Mouse (Mus musculus): ENCODE results near the gene Plekhj1.
"Not testable (repeated sequence)": the region's sequence is repeated elsewhere in the genome, so short reads cannot be mapped to it uniquely, and the experiment has no call there.

Gene Plekhj1

DNA sequence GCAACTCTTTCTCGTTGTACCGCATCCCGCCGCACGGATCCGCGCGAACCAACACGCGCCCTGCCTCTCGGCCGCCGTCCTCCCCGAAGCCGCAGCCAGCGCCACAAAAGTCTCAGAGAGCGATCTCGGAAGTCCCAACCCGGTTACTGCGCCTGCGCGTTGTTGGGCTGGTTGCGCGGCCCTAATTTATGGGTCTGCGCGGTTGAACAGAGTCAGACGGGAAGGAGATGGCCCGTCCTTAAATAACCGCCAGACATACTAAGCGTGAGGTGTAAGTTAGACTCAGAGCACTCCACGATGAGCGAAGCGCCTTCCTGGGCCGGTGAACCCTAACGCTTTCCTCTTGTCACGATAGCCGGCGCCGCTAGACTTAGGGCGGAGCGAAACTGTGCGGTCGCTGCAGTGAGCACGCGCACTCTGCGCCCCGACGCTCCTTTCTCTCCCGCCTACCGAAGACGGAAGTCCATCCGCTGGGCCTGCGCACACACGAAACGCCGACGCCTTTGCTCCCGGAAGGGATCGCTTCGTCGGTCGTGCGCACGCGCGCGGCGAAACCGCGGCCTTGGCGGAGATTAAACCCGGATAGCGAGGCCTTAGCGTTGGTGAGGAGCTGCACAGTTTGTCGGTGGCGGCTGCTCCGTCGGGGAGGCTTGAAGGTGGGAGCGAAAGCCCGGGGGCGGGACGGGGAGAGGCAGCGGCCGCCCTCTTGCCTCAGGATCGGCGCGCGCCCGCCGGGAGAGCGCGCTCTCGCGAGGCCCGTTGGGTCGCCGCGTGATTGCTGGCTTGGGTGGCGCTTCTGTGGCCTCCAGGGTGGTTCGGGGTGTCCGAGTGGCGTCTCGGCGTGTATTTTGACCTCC is at the start of gene Plekhj1, which contains the start of gene Sf3a2:
Gene Plekhj1, minus strand, starts transcription at position 477 of the 857 bp plus-strand sequence.
Gene Sf3a2, plus strand, starts transcription at position 49 of the 857 bp plus-strand sequence.
- DNase-seq (ENCODE audit: low spot score) = peak; percentile 99

DNA sequence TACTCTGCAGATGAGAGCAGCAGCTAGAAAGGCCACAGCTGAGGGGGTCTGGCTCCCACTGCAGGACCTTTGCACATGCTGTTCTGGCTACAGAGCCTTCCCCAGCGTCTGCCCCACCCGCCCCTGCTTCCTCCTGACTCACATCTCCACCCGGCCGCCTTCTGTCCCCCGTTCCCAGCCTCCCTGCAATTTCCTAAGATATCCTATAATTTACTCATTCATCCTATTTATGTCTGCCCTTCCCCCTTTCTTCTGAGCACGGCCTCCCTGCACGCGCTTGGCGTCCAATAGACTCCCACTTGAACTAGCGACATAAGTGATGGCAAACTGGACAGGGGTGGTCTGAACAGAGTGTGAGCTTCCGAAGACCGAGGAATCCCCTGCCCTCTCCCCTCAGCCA is 47.3 kb upstream of the Plekhj1 start:
- no peak for DNase-seq (ENCODE audit: low spot score)

DNA sequence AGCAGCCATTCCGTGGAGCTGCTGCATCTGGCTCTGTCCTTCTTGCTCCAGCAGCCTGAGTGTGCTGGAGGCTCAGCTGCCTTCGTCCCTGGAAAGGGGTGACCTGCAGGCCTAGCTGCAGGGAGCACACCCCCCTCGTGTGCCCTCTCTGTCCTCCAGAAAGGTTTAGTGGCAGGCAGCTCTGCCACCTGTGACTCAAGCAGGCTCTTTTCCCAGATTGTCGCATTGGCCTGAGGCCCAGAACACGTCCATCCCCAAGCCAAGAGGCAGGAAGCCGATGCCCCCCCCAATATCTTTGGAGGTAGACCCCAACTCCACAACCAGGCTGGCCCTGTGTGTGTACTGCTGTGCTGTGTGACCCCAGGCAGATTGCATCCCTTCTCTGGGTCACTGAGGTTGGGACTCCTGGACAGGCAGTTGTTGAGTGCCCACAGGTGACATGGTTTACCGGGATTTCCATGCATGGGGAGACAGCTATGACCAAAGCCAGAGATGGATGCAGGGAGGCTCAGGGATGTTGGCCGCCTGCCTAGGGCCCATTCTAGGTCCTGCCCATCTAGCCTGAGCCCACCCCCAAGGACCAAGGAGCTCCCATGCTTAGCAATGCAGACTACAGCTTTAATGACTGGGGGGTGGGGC is 46.7 kb upstream of the Plekhj1 start:
- DNase-seq (ENCODE audit: low spot score) = no peak

DNA sequence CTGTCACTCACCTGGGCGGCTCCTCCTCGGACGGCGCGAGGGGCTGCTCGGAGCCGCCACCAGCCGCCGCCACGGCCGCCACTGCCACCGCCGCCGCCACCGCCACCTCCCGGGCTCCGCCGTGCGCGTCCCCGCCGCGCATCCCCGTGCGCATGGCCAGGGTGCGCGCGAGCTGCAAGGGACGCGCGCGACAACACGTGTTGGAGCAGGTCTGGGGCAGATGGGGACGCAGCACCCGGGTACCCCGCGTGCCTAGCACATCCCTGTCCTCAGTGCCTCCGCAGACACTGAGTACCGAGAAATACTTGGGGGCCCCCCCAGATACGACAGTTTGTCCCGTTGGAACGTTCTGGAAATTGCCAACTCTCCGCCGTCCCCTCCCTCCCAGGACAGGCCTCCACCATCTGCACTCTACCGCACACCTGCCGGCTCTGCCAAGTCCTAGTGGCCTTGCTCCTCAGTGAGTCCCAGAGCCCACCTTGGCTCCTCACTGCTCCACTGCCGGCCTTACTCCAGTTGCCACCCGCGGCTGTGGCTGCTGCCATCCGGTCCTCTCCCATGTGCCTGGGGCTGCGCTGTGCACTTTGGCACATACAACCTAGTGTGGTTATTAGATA is 45.6 kb upstream of the Plekhj1 start, which contains the start of gene Lingo3:
Gene Lingo3, minus strand, starts transcription at position 109 of the 617 bp plus-strand sequence.
- peak; percentile 48 for DNase-seq (ENCODE audit: low spot score)

DNA sequence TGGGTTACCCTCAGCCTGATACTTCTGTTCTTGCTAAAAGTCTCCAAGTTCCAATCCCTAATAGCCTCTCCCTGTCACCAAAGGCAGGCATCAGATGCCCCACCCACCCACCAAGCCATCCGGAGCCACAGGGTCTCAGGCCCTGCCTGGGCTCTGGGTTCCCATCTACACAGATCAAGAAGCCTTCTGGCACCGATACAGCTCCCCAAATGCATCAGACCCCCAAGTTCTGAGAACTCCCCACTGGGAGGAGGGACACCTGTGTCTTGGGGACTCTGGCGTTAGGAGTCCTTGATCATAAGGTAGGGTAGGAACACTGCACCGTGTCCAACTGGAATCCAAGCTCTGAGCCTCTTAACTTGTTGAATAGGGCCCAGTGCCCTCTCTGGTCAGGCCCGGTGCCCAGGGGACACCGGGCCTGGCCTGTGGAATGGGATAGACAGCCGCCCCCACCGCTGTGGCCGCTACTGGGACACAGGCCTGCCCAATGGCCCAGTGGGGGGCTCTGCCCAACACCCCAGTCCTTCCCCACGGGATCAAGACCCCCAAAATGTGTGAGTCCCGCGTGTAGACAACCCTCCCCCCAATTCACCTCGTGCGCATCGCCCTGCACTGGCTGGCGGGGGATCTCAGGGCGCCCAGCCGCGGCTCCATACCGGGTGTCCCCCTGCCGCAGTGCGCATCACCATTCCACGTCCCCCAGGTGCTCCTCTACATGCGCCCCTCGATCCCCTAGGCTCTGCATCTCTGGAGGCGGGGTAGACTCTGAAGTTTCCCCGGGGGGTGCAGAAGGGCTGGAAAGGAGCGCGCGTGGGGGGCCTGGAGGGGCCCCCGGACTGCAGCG is 44.9 kb upstream of the Plekhj1 start:
- DNase-seq (ENCODE audit: low spot score) = no peak

DNA sequence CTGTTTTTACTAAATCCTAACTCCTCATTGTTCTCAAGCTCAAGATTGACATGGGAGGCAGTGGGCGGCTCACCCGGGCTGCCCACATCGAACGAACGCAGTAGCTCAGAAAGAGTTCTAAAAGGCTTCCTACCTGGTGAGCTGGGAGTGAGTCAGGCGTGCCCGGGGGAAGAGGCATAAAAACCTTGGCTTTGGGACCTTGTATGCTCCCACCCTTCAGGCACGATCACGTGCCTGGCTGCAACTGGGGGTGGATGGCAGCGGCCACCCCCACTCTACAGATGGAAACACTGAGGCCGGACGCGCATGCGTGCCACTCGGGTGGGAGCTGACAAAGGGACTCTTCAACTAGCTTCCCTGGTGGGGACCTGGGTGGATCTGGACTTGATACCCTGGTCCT is 43.9 kb upstream of the Plekhj1 start:
- DNase-seq (ENCODE audit: low spot score) = no peak

DNA sequence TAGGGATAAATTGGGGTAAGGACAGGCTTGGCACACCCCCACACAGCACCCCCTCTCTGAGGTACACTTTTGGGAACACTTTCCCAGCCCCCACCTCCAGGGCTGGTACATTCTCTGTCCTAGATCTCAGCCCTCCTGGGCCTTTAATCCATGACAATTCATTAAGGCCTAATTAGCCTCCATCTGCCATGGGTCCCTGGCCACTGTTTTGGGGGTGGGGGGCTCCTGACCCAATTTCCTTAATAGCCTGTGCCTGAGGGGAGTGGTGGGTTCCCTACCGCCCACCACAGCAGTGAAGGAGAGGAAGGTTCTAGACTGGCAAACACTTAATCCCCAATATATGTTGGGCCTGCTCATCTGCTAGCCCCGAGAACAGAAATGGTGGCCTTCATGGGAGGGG is 43.3 kb upstream of the Plekhj1 start:
- no peak for DNase-seq (ENCODE audit: low spot score)

DNA sequence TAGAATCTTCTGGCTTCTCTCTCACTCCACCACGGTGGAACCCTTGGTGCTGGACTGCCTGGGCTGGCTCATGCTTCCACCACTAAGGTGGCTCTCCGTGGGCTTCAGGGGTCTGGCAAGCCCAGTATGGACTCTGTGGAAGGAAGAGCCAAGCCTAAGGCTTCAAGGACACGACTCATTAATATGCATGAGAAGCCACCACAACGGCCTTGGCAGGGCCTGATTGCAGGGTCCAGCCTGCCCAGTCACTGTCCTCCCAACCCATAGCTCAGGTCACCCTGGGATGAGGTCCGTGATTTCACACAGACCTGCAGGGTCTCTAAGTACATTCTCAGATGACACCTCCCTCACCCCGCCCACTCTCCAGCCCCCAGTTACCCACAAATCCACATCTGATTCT is 41.4 kb upstream of the Plekhj1 start:
- no peak for DNase-seq (ENCODE audit: low spot score)

DNA sequence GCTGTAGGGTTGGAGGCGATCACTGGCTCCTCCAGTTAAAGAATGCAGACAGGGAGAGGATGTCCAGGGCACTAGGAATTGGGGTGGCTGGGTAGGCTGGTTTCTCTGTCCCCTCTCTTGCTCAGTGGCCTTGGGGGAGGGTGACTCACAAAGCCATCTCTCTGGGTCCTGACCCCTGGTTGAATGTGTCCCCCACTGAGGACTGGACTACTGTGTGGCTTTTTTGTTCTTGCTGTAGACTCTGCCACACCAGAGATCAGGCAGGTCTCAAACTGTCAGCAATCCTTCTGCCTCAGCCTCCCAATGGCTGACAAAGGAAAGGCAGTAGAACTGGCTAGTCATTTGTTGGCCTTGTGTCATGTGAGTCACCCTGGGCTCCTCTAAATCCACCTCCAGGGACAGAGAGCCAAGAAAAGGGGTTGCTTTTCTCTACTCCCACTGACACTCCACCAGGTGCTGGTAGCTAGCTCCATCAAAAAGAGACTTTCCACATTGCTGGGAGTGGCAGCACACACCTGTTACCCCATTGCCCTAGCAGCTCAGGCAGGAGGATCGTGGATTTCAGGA is 40.0 kb upstream of the Plekhj1 start:
- DNase-seq (ENCODE audit: low spot score) = no peak

DNA sequence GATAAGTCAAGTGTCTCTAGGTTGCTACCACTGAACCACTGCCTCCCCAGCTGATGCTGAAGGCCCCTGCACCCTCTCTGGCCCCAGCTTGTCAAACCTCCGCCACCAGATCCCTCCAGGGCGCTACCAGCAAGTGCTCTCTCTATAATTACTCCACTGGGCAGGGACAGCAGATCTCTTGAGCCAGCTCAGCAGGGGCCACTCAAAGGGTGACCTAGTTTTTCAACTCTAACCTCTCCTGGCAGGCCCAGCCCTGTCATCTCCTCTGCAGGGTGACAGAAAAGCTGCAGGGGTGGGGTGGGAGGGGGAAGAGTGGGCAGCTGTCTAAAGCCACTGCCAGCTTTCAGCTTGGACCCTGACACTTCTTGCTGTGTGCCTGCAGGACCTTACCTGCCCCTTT is 39.4 kb upstream of the Plekhj1 start:
- no peak for DNase-seq (ENCODE audit: low spot score)

DNA sequence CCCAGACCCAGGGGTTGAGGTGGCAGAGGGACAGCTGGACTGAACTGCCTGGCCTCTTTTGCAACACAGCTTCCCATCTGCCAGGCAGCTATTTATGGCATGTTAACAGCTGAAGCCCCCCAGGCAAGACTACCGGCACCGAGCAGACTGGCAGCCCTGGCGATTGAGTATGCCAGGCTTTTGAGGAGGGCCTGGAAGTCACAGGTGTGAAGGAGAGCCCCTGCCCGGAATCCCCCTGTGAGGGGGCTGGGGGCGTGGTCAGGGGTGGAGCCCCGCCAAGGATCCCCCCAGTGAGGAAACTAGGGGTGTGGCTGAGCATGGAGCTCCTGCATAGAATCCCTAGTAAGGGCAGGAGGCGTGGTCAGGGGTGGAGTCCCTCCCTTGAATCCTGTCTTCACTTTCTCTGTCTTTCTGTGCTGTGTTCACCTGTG is 38.5 kb upstream of the Plekhj1 start:
- no peak for DNase-seq (ENCODE audit: low spot score)

DNA sequence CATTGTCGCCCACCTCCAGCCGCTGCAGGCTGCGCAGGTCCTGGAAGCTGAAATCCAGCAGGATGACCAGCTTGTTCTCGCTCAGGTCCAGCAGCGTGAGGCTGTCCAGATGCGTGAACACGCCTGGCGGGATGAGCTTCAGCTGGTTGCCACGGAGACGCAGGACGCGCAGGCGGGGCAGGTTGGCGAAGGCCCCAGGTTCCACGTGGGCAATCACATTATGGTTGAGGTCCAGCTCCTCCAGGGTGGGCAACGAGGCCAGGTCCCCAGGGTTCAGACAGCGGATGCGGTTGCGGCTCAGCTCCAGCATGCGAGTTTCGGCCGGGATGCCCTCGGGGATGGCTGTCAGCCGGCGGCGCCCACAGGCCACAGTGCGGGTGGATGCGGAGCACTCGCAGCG is 37.2 kb upstream of the Plekhj1 start:
- no peak for DNase-seq (ENCODE audit: low spot score)

DNA sequence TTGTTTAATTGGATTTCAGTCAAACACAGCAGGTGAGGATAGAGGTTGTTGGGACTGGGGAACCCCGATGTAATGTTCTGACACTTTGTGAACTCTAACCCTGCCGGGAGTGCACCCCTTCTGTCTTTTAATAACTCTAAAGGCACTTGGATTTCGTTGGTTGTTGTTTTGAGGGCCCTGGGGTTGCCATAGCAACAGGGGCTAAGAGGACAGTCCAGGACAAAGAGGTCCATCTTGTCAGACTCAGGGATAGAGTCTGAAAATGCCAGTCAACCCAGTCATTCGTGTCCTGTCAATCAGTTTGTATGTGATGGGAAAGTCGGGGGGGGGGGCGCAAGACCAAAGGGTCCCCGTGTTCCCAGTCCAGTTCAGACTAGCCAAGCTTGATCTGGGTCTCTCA is 34.4 kb upstream of the Plekhj1 start:
- no peak for DNase-seq (ENCODE audit: low spot score)

DNA sequence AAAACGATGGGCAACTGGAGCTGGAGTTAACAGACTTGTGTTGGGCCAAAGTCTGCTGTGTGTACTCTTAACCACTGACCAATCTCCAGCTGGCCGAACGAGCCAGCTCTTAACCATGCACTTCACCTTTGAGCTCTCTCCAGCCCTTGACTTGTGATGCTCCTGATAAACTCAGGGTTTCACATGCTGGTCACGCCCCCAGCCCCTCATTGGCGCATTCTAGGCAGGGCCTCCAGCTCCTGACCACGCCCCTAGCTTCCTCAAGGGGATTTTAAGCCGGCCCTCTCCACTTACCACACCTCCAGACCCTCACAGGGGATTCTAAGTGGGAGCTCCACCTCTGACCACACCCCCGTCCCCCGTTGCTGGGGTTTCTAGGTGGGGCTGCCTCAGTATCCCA is 32.7 kb upstream of the Plekhj1 start:
- DNase-seq (ENCODE audit: low spot score) = peak; percentile 95

DNA sequence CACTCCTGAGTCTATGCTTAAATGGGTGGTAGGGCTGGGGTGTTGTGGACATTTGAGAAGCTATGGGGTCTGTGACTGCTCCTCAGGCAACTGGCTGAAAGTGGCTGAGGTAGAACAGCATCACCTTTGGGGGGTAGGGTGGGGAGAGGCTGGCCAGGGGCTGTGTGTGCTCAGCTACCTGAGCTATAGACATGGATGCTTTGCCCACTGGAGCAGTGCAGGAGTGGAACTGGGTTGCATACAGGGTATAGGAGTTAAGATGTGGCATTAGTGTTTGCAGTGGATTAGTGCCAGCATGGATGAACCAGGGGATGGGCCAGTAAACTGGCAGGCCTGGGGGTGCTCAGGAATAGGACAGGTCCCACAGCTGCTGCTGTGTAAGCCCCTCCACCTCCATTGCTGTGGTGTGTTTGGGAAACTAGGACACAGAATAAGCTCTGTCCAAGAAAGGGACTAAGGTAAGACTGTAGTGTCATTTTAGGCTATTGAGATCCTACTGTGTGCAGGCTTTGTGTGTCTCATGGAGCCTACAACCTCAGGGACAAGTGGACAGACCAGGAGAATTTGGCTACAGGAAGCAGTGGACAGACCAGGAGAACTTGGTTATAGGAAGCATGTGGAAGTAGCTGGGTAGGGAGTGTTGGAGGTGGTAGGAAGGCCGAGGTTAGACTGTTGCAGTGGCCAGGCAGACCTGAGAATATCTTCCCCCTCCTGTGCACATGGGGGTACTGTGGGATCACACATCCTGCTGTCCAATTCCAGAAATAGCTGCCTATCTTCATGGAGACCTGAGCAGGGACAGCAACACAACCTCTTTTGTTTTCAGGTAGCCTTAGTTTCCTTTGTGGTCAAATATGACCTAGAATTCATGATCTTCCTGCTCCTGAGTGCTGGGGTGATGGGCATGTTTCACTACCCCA is 31.2 kb upstream of the Plekhj1 start:
- no peak for DNase-seq (ENCODE audit: low spot score)

DNA sequence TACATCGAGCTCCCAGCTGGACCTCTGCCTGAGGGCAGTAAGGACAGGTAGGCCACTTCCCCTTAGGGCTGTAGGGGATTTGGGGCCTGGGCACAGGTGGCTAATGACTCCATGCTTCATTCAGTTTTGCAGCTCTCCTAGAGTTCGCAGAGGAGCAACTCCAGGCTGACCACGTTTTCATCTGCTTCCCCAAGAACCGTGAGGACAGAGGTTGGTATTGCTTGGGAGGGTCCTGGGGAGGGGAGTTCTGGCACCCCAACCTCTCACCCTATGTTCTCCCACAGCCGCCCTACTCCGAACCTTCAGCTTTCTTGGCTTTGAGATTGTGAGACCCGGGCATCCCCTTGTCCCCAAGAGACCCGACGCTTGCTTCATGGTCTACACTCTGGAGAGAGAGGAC is 30.2 kb upstream of the Plekhj1 start:
- DNase-seq (ENCODE audit: low spot score) = not testable (repeated sequence)

DNA sequence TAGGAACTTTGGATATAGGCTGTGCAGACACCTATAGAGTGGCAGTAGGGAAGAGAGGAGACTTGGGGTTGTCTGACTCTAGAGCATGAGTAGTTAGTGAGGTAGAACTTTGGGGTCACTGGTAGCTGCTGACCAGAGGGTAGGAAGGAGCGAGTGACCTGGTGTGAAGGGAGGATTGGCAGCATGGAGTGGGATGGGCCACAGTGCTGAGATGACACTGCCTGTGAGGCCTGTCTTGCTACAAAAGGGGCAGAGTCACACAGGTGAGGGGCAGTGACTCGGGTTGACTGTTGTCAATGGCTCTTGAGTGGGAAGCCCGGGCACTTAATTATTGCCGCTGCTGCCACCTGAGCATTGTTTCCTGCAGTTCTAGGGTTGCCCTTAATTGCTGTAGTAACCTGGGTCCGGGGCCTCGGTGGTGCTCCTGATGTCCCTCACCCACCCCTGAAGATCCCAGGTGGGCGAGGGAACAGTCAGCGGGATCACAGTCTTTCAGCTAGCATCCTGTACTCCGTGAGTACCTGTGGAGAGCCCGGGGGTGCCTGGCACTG is 29.5 kb upstream of the Plekhj1 start:
- no peak for DNase-seq (ENCODE audit: low spot score)

DNA sequence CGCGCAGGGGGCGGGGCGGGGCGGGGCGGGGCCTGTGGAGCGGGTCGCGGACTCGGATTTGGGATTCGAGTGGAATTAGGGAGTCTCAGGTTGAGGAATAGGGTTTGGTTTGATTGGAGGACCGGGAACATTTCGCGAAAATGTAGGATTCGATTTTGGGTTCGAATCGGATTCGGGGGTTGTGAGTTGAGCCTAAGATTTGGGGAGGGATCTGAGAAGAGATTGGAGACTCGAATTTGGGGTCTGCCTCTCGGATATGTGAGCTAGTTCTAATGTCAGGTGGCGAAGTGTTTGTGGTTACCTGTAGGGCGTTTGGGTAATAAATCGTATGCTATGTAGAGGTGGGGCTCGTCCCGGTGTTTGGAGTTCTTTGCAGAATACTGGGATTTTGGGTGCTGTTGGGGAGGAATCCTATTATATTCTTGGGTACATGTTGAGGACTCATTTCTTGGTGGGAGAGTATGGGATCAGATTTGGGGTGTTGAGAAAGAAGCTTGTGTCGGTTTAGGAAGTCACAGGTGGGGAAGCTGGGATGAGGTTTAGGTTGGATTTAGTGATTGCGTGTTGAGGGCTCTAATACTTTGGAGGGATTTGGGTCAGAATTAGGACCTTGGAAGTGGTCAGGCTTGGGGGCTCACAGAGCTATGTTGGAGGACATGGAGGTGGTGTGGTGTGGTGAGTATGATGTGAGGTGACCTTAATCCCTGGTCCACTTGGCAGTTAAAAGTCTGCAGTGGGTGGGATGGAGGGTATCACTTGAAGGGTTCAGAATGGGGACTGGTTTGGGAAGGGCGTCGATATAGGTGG is 28.8 kb upstream of the Plekhj1 start:
- no peak for DNase-seq (ENCODE audit: low spot score)
